Mouse (Mus musculus) frontal cortex, postnatal 10 days (tissue): ENCODE results near the gene Smyd3.
"Not testable (repeated sequence)": the region's sequence is repeated elsewhere in the genome, so short reads cannot be mapped to it uniquely, and the experiment has no call there.

Source experiments
- DNase-seq, 2 experiments: peaks; one replicate each; pipeline ENCODE4 v3.0.0; 2022; ENCODE audit warnings: low spot score in 2 of 2, mixed read lengths in 1 of 2

The Smyd3 gene

DNA sequence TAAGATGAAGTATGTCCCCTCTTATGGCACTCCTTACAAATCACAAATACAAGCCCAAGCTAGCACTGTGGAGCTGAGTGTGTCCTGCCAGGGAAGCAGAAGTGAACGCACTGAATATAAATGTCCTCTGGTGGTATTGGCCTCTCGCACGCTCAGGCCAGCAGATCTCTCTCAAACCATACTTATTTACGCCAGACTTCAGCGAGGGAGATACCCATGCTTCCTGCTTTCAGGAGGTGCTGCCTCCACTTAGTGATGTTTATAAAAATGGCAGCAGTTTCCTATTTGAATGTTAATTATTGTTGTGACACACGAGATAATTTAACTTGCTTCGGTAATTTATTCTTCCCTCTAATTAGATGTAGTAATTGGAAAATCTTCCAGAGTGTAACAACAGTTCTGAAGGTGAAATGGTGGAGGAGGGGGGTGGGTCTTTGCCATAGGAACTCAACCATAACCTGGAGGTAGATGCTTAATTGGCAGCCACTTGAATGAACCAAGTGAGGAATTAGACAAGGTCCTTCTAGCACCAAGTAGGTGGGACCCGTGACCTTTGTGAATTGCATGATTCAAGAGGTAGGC is 224.0 kb downstream of the Smyd3 start:
- no peak for DNase-seq

DNA sequence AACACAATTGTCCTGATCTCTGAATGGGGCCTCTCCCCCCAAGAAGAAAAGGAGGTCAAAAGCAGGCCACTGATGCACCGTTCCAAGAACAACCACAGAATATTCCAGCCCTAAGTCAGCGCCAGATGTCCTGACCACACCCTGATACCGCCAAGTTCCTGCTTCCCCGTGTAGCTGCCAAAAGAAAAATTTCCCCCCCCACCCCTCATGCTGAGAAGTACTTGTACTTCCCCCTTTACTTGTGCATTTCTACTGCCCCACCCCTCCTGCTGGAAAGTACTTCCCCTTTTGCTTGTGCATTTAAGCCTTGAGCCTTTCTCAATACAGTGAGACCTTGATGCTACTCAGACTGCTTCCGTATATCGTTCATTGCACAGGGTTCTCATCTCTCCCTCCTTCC is 227.7 kb downstream of the Smyd3 start:
- DNase-seq = not testable (repeated sequence)

DNA sequence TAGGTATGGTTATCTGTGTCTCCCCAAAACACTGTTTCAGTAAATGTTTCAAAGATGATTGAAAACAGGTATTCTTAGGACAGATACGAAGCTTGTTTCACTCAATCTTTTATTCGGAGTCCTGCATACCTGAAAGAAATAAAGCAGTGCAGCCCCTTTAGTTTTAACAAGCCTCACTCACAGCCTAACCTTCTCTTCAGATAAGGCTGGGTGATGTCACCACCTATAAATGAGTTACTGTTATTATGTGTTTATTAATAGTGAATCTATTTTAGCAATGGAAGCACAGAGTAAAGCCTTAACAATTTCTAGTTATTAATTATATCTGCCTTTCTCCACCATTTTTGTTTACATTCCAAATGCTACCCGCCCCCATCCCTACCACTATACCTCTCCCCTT is 228.1 kb downstream of the Smyd3 start:
- no peak for DNase-seq

DNA sequence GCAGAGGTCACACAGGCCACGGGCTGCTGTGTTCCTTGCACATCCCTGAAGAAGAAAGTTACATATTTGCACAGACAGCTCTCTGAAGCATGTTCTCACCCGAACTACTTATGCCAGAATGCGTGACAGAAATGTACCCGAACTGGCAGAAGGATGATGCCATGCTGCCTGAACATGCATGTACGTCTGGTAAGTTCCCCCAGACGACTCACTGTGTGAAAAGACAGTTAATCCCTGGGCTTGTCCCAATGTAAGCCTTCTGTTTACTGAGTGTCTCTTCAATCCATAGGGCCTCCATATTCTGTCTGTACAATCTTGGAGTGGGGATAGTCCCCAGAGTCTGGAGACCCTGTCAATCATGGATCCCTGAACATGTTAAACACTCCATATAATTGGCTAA is 231.1 kb downstream of the Smyd3 start:
- no peak for DNase-seq

DNA sequence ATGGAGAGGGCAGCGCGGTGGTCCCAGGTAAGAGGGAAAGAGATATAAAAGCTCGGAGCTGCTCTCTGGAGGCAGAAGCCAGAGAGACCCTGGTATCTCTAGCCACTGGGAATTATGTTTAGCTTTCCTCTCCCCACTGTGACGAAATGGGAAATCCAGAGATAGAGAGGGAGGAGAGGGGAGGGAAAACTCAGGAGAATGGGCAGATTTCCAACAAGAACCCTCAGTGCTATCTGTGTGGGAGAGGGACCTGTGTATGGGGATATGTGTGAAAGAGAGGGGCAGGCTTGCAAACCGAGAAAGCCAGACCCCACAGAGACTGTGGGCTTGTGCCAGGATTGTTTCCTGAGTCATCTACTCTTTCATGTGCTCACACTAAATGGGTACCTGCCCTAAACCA is 235.0 kb downstream of the Smyd3 start:
- no peak for DNase-seq

DNA sequence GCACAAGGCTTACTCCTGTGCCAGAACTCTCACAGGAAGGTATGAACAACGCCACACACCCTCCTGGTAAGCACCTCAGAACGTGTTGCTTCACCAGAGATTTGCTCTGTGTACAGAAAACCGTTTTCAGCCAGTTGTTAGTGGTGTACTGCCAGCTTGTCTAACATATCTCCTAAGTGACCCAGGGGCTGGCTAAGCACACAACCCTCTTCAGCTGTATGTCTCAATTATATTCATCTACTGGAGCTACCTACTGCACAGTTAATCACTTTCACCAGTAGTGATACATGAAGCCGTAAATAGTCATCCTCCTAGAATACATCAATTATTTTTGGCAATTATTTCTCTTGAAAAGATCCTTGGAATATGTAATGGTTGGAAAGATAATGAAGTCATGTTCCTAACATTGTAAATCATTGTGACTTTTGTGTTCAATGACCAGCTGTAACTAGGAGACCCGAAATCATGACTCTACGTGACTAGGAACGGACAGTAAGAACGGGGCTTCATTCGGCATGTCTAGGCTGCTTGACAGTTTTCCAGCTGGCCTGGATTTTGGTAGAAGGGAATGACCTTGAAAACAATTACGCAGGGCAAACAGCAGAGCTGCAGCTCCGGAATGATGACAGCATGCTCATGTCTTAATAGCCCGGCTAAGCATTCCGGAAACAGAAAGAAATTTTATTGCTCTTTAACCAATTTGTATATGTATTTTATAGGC is 236.3 kb downstream of the Smyd3 start:
- no peak for DNase-seq

DNA sequence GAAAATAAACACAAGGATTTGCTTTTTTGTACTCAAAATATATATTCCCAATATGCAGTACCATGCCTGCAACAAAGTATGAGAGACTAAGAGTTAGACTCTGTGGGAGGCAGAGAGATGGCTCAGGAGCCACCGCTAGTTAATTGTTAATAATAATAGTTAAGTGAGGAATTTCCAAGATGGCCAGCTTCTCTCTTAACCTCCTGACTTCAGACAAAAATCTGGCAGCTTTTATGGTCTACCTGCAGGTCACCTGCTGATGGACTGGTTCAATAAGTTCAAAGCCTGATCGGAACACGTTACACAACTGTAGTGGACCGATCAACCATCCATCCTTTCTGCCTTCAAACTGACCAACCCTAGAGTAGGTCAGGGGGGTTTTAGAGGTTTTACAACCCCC is 238.7 kb downstream of the Smyd3 start:
- no peak for DNase-seq

DNA sequence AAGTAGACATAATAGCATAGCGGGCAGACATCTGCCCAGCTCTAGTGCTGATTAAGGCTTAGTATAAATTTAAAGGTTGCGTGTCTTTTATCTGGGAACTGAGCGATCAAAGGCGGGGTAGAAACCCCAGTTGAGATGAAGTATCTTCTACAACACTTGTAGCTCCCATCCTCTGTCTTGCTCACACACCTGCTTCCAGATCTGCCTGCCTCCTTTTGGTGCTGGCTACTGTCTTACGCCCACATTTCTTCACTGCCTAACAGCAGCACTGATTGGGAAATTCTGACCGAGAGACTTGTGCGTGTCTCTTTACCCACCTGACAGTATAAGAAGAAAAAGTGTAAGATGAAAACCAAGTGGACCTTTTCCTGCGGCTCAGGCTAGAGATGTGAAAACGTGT is 240.5 kb downstream of the Smyd3 start:
- no peak for DNase-seq

DNA sequence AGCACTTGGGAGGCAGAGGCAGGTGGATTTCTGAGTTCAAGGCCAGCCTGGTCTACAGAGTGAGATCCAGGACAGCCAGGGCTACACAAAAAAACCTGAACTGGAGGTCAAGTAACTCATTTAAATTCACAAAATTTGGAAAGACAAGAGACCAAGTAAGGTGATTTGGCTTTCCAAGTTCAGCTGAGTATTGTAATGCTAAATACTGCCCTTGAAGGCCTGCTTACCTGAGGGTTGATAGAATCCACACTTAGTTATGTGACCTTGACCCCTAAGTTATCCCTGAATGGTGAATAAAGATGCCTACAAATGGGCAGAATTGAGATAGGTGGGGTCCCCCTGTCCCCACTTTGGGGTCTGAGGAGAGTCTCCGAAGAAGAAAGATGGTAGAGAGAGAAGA is 241.0 kb downstream of the Smyd3 start:
- no peak for DNase-seq

DNA sequence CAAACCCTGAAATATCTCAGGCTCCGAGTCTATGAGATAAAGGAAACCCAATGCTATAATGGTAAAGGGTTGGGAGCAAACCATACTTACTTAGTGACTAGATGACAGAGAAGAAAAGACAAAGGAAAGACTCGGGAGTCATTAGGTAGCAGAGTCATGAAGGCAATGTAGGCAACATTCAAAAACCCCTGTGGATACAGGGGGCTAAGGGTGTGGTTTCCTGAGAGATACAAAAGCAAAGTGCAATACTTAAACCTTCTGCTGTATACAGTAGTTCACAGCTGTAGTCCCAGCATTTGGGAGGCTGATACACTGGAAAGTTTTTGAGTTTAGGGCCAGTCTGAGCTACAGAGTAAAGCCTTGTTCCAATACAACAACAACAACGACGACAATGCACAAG is 244.9 kb downstream of the Smyd3 start:
- no peak for DNase-seq

DNA sequence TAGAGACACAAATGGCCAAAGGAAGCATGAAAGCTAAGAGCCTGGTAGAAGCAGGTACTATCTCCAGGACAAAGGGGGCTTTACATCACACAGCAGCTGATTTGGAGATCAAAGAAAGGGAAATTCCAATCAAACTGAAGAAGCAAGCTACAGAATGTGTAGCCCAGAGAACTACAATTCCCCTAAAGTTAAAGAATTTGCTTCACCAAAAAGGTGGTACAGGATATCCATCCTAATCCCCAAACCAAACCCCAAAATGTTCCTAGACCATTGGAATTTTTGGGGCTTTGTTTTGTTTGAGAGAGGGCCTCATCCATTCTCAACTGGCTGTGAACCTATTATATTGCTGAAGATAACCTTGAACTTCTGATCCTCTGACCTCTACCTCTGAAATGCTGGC is 245.5 kb downstream of the Smyd3 start:
- DNase-seq = no peak

DNA sequence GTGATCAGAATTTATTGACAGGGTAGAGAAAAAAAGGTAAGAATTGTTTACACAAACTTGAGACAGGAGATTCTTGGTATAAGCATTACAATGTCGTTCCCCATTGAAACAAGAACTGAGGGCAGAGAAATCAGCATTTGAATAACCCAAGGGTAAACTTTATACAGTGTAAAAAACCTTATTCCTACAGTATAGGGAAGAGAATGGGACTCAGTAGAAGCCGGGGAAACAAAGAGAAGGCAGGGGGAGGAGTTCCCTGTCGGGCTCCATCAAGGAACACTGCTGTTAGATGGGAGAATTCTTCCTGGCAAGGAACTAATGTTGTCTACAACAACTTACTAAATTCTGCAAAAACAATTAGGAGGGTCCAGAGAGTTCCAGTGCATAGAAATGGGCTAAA is 250.9 kb downstream of the Smyd3 start:
- DNase-seq = no peak

DNA sequence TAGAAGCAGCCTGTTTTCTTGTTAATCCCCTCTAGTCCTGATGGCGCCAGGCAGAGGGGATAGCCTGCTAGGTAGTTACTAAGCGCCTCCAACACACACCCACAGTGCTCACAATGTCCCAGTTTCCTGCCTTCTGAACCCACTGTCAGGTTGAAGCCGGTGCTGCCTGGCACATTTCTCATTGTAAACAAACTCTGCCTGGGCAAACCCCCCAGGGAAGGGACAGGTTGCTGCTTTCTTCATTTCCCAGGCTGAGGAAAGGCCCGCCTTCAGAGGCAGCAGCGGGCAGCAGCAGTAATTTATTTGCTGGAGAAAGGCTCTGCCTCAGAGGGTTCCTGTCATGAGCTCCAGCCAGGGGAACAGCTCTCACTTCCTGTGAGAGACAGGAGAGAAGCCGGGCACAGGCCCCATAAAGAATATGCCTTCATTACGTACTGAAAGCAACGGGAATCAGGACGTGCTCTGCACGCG is 256.3 kb downstream of the Smyd3 start:
- DNase-seq = peak in 1 of 2 experiments; percentile 11

DNA sequence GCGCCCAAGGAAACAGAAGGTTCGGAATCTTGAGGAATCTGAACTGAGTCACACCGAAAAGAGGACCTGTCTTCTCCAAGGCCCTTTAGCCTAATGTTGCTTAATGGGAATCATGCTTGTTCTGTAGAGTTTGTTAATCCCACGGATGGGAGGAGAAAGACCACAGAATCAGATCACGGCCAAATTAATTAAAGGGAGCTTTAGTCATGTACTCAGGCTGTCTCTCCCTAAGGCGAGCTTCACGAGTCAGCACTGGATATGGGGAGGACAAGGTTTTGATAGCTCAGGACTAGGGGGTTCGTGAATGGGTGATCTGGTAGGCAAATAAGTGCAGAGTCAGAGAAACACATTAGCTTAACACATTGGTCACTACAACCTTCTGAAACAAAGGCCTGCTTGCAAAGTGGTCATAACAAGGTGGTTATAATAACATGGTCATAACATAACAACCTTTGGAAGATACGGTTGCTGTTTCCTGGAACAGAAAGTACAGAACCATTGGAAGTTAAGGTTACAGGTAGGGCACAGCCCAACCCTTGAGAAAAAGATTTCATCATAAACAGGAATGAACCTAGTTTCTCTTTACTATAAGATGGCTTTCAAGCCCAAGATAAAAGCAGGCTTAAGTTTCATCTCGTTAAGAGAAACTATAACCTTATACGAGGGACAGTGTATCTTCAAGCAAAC is 261.9 kb downstream of the Smyd3 start:
- DNase-seq = no peak

DNA sequence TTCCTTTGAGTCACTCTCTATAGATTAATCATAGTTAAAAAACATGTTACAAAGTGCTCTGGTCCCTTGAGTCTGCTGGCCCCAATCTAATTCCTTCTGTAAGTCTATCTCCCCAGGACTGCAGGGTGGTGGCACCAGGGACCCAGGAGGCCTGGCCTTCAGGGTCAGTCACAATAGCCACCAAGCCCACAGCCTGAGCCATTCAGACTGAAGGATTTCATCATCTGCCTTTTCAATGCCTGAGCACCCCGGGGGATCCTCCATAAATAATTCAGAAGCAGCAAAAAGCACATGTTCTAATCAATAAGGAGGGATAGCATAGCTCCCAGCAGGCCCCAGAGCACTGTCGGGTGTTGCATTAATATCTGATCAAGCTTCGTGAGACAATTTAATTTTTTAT is 263.3 kb downstream of the Smyd3 start:
- DNase-seq = no peak

DNA sequence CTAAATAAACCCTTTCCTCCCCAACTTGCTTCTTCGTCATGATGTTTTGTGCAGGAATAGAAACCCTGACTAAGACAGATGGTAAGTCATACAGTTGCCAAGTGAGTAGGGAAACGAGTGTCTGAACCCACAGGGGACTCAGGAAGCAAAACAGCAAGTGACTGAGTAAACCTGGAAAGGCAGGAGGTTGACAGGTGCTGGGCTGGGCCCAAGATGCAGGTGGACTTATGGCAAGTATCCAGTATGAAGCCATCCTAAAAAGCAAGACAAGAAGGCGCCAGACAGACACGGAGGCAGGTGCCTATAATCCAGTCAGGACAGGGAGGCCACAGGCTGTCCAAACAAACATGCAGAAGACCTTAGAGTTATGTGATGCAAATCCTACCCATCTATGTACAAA is 265.2 kb downstream of the Smyd3 start:
- no peak for DNase-seq

DNA sequence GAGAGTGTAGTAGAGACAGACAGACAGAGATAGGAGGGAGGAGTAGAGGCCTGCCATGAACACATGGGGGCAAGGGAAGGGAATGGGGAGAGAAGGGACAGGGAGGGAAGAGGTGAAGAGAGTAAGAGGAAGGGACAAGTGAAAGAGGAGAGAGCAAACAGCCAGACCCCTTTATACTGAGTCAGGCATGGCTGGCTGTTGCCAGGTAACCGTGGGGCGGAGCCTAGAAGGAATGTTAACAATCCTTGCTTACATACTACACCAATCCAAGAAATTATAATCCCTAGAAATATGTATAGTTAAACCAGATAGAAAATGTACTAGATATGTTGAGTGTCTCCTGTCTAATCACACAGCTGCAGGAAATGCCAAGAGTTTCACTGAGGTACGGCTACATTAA is 267.5 kb downstream of the Smyd3 start:
- DNase-seq = no peak

DNA sequence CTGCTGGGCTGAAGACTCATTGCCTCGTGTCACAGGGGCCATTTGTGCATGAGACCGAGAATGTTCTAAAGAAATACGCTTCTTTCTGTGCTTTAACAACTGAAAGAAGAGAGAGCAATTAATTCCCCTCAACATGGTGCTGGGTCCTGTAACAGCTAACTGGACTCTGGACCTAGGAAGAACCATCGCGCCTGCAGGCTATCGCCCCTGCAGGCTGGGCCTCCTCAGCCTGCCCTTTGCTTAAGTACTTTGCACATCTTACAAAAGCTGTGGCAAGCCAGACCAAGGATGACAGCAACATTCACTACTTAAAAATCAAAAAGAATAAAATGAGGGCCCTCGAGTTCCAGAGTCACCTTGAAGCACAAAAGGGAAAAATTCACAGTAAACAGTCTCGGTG is 274.3 kb downstream of the Smyd3 start:
- DNase-seq = no peak

DNA sequence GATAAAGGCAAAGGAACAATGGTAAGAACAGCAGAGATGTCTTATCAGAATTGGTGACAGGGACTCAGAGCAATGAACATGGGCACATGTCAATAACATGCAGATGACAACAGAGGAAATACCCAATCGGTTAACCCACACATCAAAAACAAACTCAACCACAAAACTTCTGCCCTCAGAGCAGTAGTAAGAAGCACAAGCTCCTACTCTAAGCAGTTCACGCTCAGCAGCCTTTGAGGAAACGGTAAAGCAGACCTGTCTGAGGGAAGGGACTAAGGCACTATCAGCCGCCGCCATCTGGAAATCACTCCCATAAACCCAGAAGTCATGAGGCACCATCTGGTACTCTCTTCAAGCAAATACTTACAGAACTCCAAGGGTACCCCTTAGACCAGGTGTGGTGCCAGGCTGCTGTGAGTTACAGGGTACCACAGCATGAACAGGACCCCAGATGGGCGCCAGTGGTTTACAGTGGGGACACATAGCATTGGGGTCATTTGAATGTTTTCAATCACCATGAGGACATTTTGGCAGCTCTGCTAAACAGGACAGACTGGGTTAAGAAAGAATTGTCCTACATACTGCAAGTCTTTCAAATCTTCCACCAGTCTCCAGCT is 277.1 kb downstream of the Smyd3 start:
- DNase-seq = no peak

DNA sequence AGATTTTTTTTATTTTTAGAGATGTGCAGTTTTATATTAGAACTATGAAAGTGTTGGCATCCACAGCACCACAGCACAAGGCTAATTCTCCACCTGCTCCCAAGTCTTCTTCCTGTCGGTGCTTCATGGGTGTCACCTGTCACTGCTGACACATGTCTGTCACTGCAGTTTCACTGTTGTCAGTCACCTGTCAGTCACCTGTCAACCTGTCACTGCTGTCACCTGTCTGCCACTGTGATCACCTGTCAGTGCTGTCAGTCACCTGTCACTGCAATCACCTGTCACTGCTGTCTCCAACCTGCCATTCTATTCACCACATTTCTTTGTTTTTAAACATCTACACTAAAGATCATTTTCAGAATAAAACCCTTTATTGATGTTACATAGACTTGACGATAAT is 279.2 kb downstream of the Smyd3 start:
- DNase-seq = no peak

DNA sequence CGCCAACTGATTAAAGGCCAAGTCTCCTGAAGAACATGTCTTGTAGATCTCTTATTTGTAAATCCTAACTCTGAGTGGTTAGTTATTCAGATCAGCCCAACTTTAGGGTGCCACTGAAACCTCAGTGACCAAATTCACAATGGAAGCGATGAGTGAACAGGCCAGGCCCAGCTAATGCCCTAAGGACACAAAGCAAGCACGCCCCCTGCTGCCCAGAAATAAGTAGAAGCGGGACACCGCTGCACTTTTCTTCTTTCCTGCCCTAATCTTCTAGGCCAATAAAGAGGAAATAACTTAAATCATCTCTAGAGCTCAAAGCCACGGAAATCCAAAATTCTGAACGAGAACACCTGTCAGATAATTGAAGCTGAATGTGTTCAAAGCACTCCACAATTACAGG is 279.9 kb downstream of the Smyd3 start:
- DNase-seq = no peak

DNA sequence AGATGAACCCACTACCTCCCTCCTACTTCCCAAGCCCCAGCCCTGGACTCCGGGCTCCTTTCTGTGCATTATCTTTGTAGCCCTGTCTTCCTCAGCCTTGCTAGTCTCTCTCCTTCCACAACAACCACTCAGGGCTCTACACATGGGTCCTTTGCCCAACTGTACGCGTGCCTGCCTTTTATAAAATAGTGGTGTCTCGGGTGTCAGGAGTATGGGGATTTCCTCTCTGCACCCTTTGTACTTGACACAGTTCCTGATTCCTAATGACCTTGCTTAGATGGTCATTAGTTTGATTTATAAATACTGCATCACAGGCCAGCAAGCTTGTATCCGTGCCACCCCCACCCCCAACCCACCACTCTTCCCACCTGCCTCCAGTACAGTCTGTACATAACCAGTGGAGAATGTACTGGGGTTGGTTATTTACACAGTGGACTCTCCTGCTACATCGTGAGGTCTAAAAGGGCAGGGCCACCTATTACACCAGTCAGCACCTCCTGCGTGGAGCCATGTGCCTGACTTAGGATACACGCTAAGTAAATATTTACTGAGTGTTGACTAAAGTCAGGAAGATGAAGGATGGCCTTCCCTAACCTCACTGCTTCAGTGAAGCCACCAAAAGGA is 281.5 kb downstream of the Smyd3 start:
- no peak for DNase-seq
